Mouse (Mus musculus) layer of hippocampus, adult 18-20 months (tissue): ENCODE measurements around the gene Isoc2a. TPM values are rescaled to one million over a fixed set of nuclear protein-coding genes. Genes with fewer than 3 reads are reported as not detected.
"Not testable (repeated sequence)": the region's sequence is repeated elsewhere in the genome, so short reads cannot be mapped to it uniquely, and the experiment has no call there.

ENCODE experiments used
- DNase-seq, 2 experiments: peaks; one replicate each; pipeline ENCODE4 v3.0.0; 2022; ENCODE audit warnings: low spot score in 2 of 2
- total RNA-seq, 2 experiments: library from RNA; stranded (reverse); gene quantifications; 2 replicates each; pipeline ENCODE4 v1.2.3; 2021

The Isoc2a gene
- total RNA-seq, 2 experiments from 2014 or later: 14.9 to 15.9 TPM

DNA sequence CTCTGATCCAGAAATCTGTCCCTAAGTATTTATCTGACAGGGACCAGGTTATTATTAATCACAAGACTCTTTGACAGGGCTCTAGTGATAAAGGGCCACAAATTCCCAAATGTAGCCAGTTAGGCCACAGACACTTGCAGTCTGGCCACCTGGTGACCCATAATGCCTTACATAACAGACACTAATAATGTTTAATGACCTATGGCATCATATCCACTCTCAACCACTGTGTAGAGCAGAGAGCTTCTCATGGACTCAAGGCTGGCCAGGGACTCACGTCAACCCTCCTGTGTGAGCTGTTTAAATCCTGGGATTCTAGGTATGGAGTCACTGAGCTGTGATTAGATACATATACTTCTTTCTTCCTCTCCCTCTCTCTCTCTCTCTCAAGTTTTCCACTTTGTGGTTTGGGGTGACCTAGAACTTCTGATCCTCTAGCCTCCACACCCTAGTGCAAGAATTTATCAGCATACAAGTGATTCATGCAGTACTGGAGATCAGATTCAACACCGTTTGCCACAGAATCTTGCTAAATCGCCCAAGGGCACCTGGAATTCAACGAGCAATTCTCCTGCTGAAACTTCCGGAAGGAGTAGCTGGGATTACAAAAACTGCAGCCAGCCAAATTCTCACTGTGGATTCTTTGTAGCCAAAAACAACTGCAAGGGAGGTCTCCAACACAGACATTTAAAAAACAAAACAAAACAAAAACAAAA is 12.7 kb upstream of the Isoc2a start:
- no peak for DNase-seq

DNA sequence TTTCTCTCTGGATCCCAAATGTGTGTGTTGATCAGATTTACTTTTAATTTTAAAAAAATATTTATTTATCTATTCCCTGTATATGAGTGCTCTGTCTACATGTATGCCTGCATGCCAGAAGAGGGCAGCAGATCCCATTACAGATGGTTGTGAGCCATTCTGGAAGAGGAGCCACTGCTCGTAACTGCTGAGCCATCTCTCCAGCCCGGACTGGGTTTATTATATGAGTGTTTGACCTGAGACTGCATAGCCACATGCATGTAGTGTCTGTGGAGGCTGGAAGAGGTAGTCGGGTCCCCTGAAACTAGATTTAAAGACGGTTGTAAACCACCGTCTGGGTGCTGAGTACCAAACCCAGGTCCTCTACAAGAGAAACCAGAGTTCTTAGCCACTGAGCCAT is 11.9 kb upstream of the Isoc2a start:
- peak in 1 of 2 experiments; percentile 29 for DNase-seq

DNA sequence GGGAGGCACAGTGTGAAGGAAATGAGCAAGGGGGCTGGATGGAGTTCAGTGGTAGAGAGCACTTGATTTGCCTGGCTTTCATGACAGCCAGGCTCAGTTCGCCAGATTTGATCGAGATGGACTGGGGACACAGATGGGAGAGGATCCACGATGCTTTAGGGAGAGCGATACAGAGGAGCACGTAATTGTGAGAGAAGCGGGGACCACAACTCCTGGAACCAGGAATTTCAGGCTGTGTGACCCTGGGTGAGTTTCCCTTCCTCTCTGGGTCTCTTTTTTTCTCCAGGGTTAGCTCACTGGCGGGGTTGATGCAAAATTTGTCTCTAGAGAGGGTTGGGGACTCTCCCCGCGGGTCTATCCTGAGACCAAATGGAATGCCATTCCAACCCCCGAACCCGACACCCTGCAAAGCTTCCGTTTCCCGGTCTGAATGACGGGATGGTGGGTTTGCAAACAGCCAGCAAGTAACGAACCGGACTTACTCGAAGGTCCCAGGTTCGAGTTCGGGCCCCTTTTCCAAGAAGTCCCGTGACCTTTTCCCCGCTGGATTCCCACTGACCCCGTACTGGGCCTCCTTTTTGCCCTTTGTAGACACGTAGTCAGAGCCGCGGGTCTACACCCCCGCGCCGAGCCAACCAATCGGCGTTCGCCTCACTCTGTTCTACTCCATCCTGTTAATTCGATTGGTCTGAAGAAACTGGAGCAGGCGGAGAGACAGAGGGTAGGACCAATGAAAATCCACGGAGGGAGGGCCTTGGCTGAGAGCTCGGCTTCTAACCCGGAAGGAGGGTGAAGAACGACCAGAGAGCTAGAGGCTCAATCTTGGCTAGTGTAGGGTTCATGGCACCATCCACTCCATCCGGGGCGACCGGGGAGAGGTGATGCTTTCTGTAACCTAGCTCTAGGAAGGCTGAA is 11.1 kb upstream of the Isoc2a start:
- DNase-seq: peak; percentile 96 to 98

DNA sequence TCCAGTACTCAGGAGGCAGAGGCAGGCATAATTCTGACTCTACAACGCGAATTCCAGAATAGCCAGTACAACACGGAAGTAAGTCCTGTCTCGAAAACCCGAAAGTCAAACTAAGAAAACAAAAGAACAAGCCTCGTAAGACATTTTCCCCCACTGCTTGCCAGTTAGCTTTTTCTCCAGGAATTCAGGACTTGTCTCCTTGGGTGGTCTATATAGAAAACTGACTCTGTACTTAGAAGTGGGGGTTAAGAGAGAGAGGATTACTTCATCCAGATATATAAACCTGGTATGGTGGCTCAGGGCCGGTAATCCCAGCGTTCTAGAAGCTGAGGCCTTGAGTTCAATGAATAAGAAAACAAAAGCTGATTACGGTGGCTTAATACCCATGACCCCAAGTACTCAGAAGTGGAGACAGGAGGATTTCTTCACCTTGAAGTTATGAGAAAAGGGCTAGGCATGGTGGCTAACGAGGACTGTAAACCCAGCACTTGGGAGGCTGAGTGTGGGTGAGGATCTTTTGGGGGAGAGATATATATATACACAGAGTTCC is 10.2 kb upstream of the Isoc2a start:
- no peak for DNase-seq

DNA sequence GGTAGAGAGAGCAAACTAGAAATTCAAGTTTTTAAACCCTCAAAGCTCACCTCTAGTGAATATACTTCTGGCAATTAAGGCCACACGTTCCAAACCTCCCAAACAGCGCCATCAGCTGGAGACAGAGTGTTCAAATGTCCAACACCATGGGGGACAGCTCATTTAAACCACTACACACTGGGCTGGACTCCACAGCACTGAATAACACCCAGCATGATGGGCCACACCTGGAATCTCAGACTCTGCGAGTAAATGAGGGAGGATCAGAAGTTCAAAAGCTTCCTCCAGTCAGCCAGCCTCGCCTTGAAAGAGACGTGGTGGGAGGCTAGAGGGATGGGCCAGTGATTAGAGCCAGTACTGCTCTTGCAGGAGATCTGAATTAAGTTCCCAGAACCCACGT is 6.8 kb upstream of the Isoc2a start, which contains the start of gene Isoc2b:
Gene Isoc2b (minus strand): TSS at position 126 of the 400 bp plus-strand sequence.
- DNase-seq: no peak

DNA sequence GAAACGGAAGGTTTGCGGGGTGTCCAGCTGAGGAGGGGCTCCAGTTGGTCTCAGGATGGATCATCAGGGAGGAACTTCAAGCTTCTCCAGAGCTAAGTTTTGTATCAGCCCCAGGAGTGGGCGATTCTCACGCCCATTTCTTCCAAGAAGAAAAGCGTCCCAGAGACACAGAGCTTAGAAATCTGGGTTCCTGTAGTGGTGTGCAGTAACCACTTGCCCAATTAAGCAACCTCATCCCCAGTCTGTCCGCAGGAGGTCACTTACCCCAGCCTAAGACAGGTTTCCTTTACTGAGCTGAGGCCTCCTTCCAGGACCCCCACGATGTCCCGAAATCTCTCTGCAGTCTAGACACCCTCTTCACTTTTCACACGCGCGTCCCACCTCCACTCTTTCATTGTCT is 273 bp downstream of the Isoc2a start:
- no peak for DNase-seq

DNA sequence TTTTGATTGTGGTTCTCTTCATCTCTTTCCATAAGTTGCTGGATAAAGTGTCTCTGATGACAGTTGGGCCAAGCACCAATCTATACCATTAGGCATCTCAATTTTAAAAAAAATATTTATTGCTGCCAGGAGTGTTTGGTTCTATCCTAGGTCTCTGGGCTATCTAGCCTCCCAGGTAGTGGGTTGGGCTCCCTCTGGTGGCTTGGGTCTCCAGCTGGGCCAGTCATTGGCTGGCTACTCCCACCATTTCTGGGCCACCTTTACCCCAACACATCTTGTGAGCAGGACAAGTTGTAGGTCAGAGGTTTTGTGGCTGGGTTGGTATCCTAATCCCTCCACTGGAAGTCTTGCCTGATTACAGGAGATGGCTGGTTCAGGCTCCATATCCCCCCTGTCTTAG is 1.2 kb downstream of the Isoc2a start:
- DNase-seq: no peak

DNA sequence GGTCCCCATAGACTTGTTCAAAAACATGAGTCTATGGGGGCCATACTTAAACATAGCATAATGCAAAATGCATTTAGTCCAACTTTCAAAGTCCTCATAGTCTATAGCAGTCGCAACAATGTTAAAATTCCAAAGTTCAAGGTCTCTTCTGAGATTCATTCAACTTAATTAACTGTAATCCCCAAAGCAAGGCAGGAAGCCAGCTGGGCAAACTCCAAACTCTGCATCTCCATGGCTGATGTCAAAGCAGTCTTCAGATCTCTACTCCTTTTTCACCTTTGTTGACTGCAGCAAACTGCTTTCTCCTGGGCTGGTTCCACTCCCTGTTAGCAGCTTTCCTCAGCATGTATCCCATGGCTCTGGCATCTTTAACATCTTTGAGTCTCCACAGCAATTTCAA is 2.1 kb downstream of the Isoc2a start:
- not testable (repeated sequence) for DNase-seq

DNA sequence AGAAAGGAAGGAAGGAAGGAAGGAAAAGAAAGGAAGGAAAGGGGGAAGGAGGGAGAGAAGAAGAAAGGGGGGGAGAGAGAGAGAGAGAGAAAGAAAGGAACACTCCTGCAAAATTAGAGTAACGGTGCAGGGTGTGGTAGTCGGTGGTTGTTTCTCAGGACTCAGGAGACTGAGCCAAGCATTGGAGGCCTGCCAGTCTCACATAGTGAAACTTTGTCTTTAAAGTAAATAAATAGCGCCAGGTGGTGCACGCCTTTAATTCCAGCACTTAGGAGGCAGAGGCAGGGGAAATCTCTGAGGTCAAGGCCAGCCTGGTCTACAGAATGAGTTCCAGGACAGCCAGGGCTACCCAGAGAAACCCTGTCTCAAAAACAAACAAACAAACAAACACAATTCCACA is 9.7 kb downstream of the Isoc2a start:
- DNase-seq: no peak

DNA sequence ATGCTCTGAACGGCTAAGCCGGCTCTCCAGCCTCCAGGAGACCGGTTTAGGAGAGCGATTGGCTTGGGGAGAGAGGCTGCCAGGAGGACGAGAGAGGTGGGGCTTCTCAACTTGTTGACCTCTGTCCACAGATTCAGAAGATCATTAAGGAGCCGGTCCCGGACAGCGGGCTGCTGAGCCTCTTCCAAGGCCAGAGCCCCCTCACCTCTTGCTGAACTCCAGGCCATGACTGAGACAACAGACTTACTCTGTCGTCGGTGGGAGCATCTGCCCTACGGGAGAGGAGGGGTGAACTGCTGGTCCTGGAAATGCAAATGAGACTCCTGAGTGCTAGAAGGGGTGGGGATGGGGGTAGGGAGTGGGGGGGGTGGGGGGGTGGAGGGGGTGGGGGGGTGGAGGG is 18.2 kb downstream of the Isoc2a start:
- no peak for DNase-seq

DNA sequence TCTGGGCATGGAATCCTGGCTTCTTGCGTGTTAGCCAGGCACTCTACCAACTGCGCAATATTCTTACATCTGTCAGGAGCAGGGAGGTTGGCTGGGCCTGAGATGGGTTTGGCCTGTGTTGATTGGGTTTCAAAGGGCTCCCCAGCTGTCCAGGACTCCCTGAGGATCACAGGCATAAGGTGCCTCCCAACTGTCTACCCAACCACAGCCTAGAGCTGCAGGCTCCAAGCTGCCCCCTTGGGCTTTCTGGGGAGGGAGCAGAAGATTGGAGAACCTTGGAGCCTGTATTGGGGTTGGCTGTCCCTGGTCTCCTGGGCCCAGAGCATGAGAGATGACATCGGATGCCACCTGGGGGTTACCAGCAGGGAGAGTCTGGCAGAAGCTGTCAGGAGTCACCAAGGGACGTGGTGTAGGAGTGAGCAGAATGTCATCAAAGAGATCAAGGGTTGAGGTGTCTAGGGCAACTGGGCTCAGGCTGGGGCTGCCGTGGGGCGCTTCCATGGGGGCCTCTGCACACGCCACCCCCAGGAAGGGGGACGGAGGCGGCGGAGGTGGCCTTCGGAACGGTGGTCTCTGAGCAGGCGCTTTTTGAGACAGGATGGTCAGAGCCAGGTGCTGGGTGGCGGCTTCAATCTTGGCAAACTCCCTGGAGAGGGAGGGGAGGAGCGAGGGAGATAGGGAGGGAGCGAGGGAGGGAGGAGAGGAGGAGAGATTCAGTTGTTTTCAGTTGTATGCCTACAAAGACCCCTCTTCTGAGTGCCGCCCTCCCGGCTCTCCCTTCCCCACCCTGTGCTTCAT is 22.1 kb downstream of the Isoc2a start:
- no peak for DNase-seq

DNA sequence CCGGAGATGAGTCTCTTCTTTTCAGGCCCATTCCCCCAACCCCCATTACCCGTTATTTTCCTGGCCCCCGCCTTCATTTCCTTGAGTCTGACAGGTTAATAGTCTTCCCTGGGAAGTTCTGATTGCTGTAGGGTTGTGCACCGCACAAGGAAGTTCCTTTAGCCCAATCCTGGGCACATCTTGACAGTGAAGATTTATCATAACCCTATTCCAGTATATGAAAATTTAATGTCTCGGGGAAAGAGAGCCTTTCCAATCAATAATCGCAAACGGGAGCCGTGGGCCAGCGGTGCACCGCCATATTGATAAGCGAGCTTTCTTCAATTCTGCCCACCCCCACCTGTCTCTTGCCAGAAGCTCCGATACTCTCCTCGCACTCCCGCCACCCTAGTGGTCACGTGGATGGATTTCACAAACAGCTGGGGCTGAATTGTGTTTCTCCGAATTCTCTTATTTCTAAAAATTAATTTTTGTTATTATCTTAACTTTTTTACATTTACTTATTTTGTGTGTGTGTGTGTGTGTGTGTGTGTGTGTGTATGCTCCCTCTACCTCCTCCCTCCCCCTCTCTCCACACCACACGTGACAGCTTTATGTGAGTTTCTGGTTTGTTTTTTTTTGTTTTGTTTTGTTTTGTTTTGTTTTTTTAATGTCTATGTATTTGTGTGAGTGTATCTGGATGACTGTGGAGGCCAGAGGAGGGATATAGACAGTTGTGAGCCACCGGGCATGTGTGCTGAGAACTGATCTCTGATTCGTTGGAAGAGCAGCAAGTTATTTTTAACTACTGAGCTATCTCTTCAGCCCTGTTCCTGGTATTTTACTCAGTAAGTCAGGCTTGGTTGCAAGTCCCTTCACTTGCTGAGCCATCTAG is 22.9 kb downstream of the Isoc2a start:
- DNase-seq: no peak

DNA sequence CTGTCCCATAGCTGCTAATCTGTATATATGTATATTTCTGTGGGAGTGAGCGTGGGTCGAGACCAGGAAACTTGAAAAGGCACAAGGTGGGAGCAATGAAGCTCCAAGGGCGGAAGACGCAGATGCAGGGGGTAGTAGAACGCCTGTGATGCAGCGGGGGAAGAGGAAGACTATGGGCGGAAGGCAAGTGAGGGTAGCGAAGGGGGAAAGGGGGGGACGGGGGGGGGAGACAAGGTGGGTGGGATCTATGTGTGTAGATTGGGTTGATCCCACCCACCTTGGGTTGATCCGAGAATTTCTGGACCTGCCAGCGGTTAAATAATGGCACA is 23.5 kb downstream of the Isoc2a start:
- DNase-seq: no peak

DNA sequence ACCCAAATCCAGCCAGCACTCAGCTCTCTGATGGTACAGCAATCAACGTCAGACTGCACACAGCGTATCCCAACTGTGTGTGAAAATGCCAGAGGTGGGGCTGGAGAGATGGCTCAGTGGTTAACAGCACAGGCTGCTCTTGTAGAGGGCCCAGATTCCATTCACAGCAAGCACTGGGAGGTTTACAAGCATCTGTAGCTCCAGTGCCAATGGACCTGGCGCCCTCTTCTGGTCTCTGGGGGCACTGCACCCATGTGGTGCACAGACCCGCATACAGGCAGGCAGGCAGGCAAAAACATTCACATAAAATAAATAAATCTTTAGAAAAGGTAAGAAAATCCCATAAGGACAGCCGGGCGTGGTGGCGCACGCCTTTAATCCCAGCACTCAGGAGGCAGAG is 24.2 kb downstream of the Isoc2a start:
- DNase-seq: no peak

DNA sequence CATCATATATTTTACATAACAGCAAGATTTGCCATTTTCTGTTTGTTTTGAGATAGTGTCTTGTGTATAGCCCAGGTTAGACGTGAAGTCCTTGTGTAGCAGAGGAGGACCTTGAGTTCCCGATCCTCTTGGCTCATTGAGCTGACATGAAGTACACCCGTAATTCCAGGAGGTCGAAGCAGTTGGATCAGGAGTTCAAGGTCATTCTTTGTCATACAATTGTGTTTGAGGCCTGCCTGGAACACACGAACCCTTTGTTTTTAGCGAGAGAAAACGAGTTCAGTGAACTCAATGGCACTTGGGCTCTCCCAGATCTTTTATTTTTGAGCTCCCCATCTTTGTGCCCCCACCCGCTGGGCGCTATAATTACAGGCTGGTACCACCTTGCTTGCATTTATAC is 25.5 kb downstream of the Isoc2a start:
- DNase-seq: no peak

DNA sequence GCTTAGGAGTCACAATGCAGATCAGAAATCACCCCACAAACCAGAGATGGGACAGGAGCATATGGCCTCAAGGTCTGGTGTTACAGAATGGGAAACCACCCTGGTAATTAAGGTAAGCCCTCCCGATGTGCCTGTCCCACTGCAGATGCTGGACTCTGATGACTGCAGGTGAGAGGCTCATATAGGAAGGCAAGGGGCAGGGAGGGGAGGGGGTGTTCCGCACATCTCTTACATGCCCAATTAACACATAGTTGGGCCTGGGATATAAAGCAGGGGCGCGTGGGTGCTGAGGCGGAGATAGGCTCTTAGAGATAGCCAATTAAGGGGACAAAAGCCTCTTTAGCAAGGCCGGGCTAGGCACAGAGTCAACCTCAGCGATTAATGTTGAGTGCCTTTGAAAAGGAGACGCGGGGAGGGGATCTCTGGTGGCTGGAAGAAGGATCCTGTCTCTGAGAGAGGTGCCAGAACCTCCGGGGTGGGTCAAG is 29.6 kb downstream of the Isoc2a start, which contains the start of gene Gm36210:
Gene Gm36210 (minus strand): TSS at position 51 of the 485 bp plus-strand sequence.
- no peak for DNase-seq

DNA sequence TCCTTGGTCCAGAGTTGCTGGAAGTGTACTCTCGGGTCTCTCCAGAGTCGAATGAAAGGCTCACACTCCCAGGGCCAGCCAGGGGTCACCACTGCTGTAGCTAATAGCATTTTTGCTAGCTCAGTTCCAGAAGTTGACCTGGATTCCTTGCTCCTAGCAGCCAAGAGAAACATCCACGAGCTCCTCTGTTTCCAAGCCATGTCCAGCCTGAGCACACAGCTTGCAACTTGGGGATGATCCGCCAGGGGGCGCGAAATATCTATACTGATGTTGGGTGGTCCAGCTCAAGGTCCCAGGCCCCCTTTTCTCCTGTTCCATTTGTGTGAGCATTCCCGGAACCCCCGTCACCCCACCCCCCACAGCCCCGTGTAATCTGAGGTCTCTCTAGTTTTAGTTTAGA is 34.6 kb downstream of the Isoc2a start:
- peak in 1 of 2 experiments; percentile 66 for DNase-seq

DNA sequence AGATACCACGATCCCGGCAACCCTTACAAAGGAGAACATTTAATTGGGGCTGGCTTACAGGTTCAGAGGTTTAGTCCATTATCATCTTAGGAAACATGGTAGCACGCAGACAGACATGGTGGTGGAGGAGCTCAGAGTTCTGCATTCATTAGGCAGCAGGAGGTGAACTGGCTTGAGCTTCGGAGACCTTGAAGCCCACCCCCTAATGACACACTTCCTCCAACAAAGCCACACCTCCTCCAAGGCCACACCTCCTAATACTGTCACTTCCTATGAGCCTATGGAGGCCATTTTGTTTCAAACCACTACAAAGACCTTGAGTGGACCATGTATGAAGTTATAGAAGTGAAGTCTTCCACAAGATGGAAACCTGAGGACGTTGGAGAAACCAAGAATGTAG is 35.3 kb downstream of the Isoc2a start:
- no peak for DNase-seq

DNA sequence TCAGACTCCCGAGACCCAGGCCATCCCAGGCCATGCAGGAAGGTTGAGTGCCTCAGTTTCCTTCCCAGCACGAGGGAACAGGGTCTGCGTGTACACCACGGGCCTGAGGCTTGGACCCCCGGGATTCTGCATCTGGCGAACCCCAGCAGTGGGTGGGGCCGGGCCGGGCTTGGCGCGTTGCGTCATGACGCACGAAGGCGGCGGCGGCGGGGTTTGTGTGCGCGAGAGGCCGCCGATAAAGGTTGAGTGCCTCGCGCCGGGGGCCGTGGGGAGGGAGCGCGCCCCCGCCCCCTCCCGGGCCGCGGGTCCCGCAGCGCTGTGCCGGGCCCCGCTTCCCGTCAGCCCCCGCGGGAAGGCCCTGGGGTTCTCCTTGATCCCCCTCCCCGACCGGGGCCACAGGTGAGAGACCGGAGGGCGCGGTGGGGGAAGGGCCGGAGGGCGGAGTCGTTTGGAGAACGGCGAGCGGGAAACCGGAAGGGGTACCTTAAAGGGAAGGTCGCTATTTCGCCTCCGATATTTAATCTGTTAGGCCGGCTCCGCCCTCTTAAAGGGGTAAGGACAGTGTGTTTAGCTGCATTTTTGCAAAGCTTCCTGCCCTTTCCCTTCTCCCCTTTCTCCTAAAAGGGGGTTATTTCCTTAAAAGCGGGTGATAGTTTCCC is 38.2 kb downstream of the Isoc2a start, which contains the start of gene Zfp628:
Gene Zfp628 (plus strand): TSS at position 211 of the 659 bp plus-strand sequence.
- peak; percentile 92 to 97 for DNase-seq
